Mouse (Mus musculus) heart, adult 2 months (tissue): Measurements from ENCODE around the gene Rnf133.

Experiments
- CTCF ChIP-seq: fragments of 200-600 bp; IDR thresholded peaks from 2 replicates; pipeline ENCODE4 v1.8.1; 2022; ENCODE audit warnings: antibody characterized with exemption, mild to moderate bottlenecking, moderate library complexity
- POLR2A ChIP-seq: fragments of 200-500 bp; IDR thresholded peaks from 2 replicates; pipeline ENCODE4 v1.6.1; 2011; ENCODE audit warnings: mild to moderate bottlenecking, low read depth, low read length, control low read depth; ENCODE audit not compliant: insufficient read depth

GRCm38 (mm10) chr6:23635208-23635607 lies 14.9 kb downstream of the Rnf133 start:
- TF ChIP-seq CTCF (no peak), POLR2A (no peak)
